Mouse (Mus musculus) cerebellum, adult 2 months (tissue): ENCODE results near the gene Rhoh. TPM values are rescaled to one million over a fixed set of nuclear protein-coding genes. Genes with fewer than 3 reads are reported as not detected.

Experiments used
- DNase-seq, 2 experiments: peaks; one replicate each; pipeline ENCODE4 v3.0.0; 2021
- H3K27ac ChIP-seq: fragments of 200-500 bp; 2 replicates; pipeline ENCODE4 v1.5.1; 2012; ENCODE audit warnings: low read length, control low read depth, inconsistent platforms; ENCODE audit not compliant: insufficient read depth
- H3K27me3 ChIP-seq: fragments of 200-500 bp; 2 replicates; pipeline ENCODE4 v1.6.1; 2012; ENCODE audit warnings: inconsistent platforms, mild to moderate bottlenecking, low read length, moderate library complexity; ENCODE audit not compliant: control insufficient read depth, insufficient read depth
- H3K4me1 ChIP-seq: fragments of 200-500 bp; 2 replicates; pipeline ENCODE4 v1.6.1; 2011; ENCODE audit warnings: low read length; ENCODE audit not compliant: control insufficient read depth, insufficient read depth
- H3K4me3 ChIP-seq: fragments of 200-500 bp; replicated peaks from 2 replicates; pipeline ENCODE3; 2011; ENCODE audit warnings: mild to moderate bottlenecking, low read depth, low read length, control low read depth; ENCODE audit not compliant: insufficient read depth
- CTCF ChIP-seq: fragments of 200-500 bp; IDR thresholded peaks from 2 replicates; pipeline ENCODE4 v1.5.1; 2011; ENCODE audit warnings: low read depth, mild to moderate bottlenecking, control low read depth, low read length, moderate library complexity, borderline replicate concordance; ENCODE audit not compliant: insufficient read depth
- POLR2A ChIP-seq: fragments of 200-500 bp; IDR thresholded peaks from 2 replicates; pipeline ENCODE4 v1.6.1; 2011; ENCODE audit warnings: low read length, control low read depth, borderline replicate concordance; ENCODE audit not compliant: insufficient read depth
- WGBS: fragments of 180-500 bp; shearing (Covaris S2); methylation state at CpG from one replicate; pipeline ENCODE4 v1.1.7; 2018; 5-methylcytosine and 5-hydroxymethylcytosine counted together
- polyA plus RNA-seq: library from polyadenylated mRNA; depleted of rRNA; stranded (reverse); fragments of >200 nt; gene quantifications from 2 replicates; pipeline ENCODE4 v1.2.3, GENCODE M21; 2012

The Rhoh gene
- polyA plus RNA-seq, 1 experiment, result 0.16 TPM

DNA sequence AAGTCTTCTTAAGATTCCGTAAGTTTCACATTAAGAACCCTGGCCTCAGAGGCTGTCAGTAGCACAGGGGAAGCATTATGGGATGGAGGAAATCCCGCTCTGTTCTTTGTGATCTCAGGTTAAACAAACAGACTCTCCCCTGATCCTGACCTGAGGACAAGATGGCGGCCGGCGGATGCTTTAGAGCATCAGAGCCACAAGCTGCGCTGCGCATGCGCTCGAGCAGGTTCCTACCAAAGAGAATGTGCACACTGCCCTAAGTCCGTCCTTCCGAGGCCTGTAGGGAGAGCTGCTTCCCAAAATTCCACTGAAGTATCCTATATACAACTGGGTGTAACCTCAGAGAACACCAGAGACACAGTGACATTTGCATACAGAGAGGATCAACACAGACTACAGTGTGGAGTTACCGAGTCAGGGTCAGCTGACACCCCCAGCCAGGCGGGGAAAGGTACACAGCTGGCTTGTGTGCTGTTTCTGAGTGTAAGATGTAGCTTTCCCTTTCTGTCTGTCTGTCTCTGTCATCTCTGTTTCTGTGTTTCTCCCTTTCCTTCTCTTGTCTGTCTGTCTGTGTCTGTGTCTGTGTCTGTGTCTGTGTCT lies 10.4 kb downstream of the Rhoh start:
- no peaks in the 10 kb centered on the region for H3K4me1 ChIP-seq
- H3K27ac ChIP-seq, result no peak overlapping the region
- WGBS, result 88% methylated on average over 13 of the region's 13 CpGs
- no peak for DNase-seq
- H3K4me3 ChIP-seq, result no peak overlapping the region
- no peaks in the 10 kb centered on the region for H3K27me3 ChIP-seq
- TF ChIP-seq CTCF (no peak), POLR2A (no peak)

DNA sequence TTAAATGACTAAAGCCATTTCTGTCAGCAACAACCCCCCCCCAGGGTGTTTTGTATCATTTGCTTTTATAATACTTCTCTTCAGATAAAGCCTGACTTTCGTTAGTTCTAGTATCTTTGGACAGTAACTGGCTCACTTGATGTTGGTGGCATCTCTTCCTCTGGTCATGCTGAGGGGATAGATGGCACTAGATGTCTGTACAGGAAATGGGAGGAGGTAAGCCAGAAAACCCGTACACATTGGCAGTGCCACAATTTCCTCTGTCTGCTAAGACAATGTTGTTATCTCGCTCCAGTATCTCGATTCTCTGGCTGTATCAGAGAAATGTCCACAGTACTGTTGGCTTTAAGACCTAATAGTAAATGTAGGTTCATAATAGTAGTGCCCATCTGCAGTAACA lies 12.2 kb downstream of the Rhoh start:
- Histone ChIP-seq H3K27ac (no peak overlapping the region), H3K27me3 (no peaks in the 10 kb centered on the region), H3K4me1 (no peaks in the 10 kb centered on the region), H3K4me3 (no peak overlapping the region)
- DNase-seq, result no peak
- 63% methylated on average over 4 of the region's 4 CpGs for WGBS
- TF ChIP-seq POLR2A, result no peak
- TF ChIP-seq CTCF, result no peak

DNA sequence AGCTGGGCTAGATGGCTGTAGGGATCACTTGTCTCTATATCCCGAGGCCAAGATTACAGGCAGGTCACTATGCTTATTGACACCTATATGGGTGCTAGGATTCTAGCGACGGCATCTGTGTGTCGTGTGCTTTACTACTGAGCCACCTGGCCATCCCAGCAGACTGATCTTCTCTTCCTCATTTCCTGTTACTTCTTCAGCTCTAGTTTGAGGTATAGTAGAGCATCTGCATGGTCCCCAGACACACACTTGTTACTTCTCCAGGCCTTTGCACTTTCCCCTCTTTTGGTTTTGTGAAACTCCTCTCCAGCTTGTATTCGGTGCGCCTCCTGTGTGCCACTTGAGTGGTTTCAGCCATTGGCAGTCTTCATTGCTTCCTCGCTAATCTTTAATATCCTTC lies 14.3 kb downstream of the Rhoh start:
- no peak for DNase-seq
- TF ChIP-seq POLR2A, result no peak
- TF ChIP-seq CTCF, result no peak
- WGBS, result 94% methylated on average over 7 of the region's 7 CpGs
- Histone ChIP-seq H3K27ac (no peak overlapping the region), H3K27me3 (no peaks in the 10 kb centered on the region), H3K4me3 (no peak overlapping the region), H3K4me1 (no peaks in the 10 kb centered on the region)

DNA sequence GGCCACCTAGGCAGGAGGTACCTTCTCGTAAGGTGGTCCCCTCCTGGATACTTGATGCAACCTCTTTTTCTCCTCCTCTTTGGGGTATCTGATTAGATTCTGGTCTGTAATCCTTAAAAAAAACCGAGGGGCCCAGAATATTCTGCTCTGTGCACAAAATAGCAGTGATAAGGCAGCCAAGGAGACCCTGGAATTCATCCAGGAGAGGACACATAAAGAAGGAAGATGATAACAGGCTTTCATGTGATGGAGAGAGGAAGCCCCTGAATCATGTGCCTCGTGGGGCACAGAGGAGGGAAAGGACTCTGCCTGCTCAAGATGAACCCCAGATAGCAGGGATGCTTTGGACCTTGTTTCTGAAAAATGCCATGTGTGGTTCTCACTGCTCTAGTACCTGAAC lies 17.4 kb downstream of the Rhoh start:
- 62% methylated on average over 3 of the region's 3 CpGs for WGBS
- no peak overlapping the region for H3K4me3 ChIP-seq
- H3K27me3 ChIP-seq, result no peaks in the 10 kb centered on the region
- no peak overlapping the region for H3K27ac ChIP-seq
- TF ChIP-seq POLR2A (no peak), CTCF (no peak)
- H3K4me1 ChIP-seq, result no peaks in the 10 kb centered on the region
- no peak for DNase-seq

DNA sequence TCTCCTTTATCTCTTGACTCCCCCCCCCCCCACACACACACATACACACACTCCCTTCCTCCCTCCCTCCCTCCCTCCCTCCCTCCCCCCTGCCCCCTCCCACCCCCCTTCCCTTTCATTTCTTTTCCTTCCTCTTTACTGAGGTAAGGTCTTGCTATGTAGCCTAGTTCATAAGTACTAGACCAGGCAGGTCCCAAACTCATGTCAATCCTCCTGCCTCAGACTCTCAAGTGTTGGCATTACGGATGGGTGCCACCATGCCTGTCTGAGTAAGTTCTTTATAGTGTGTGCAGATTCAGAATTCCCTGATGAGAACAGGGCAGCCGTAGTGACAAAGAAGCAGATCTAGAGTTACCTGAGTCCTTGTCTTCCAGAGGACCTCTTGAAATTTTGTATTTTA lies 20.2 kb downstream of the Rhoh start:
- Histone ChIP-seq H3K4me3 (no peak overlapping the region), H3K4me1 (no peaks in the 10 kb centered on the region), H3K27ac (no peak overlapping the region), H3K27me3 (no peaks in the 10 kb centered on the region)
- TF ChIP-seq CTCF, result no peak
- no peak for TF ChIP-seq POLR2A
- no peak for DNase-seq
- 96% methylated on average over 2 of the region's 2 CpGs for WGBS

DNA sequence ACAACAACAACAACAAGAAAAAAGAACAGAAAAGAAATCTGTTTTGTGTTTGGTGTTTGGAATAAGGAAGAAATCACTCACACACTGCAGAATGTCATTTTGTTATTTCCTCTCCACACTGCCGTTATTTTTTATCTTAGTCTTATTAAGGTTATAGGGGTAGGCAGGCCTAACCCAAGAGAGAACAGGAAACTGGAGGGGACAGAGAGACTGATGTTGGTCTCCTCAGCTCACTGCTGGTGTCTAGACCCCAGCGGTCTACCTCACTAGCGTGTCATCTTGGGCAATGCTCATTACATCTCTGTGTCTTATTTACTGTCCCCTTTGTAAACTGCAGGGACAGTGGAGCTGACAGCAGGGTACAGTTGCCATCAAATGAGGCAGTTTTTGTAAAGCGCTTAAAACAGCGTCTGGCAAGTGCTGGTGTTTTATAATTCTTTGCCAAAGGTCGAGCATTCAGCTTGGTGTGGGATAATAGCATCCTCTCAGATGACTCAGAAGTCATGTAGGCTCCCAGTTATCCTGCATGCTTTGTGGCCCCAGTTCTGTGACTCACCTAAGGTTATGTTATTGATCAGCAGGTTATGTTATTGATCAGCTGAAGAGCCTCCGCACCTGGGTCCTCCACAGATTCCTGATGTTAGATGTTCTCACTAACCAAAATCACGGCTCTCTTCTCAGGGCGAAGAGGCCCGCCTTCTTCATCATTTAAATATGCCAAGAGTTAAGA lies 21.6 kb downstream of the Rhoh start:
- TF ChIP-seq CTCF, result no peak
- TF ChIP-seq POLR2A, result no peak
- Histone ChIP-seq H3K4me3 (no peak overlapping the region), H3K27me3 (no peaks in the 10 kb centered on the region), H3K27ac (no peak overlapping the region), H3K4me1 (no peaks in the 10 kb centered on the region)
- 81% methylated on average over 10 of the region's 10 CpGs for whole genome bisulfite sequencing
- no peak for DNase-seq

DNA sequence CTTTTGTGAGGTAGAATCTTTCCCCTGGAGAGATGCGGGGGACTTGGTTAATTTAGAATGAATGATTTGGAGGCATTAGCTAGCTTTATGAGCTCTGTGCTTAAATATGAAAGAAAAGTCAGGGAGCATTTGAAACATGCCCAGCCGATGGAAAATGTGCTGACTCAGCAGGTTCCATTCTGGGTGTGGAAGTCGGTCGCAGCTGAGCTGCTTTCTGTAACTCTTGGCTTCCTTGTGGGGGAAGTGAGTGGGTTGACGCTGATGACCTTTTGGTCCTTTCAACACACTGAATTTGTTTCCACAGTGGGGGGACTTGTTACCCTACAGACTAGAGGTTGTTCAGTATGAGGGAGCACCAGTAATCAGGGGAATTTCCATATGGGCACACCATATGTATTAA lies 22.3 kb downstream of the Rhoh start:
- WGBS, result 46% methylated on average over 5 of the region's 5 CpGs
- H3K27ac ChIP-seq, result no peak overlapping the region

More for the DNA sequence above, 22.3 kb downstream of the Rhoh start:
- Histone ChIP-seq H3K4me3 (no peak overlapping the region), H3K4me1 (no peaks in the 10 kb centered on the region), H3K27me3 (no peaks in the 10 kb centered on the region)
- TF ChIP-seq CTCF (no peak), POLR2A (no peak)
- no peak for DNase-seq
